Mouse (Mus musculus): ENCODE measurements around the gene Arhgap44.
A peak's percentile ranks its signal among the peaks of the same experiment; 100 is the strongest.

The Arhgap44 gene

DNA sequence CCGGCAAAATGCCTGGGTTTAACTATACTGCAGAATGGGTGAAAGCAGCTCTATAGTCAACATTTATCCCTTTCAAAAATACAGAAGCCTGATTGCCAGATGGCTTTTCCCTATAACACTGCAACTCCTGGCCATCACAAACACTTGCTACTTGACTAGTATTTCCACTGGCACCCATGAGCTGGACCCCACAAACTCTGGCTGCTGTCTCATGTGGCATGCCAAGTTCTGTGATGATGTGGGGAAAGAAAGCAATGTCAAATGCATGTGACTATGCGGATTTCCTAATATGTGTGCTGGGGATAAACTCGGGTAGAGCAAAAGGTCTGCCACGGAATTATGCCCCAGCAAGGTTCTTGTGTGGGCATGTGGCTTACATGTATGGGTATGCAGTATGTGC lies 156.7 kb downstream of the Arhgap44 start:
- no peak for DNase-seq (ENCODE audit: low read depth, low spot score)

- no peak for DNase-seq (ENCODE audit: low read depth, low spot score)
Observed at GRCm38 (mm10) chr11:65004836-65005235, 157.9 kb downstream of the Arhgap44 start.

DNA sequence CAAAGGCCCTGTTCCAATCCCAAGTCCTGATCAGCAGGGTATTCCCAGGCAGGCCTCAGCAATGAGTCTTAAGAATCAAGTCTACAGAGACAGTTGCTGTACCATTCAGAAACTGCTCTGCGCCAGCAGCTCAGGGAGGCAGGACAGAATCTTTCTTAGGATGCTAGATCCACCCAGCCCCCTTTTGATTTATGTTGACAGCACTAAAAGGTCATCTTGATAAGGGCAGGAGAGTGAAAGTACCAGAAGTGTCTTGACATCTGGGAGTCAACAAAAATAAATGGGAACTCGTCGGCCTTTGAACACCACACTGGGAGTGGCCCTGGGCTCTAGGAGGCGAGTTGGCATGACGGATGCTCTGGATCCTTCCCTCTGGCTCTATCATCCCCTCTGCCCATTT lies 159.2 kb downstream of the Arhgap44 start:
- no peak for DNase-seq (ENCODE audit: low read depth, low spot score)

- DNase-seq (ENCODE audit: low read depth, low spot score): no peak
Observed at GRCm38 (mm10) chr11:65001729-65002128, 161.0 kb downstream of the Arhgap44 start.

GRCm38 (mm10) chr11:64999685-65000084 lies 163.1 kb downstream of the Arhgap44 start:
- no peak for DNase-seq (ENCODE audit: low read depth, low spot score)

- DNase-seq (ENCODE audit: low read depth, low spot score): no peak
Observed at GRCm38 (mm10) chr11:64998439-64998838, 164.3 kb downstream of the Arhgap44 start.

GRCm38 (mm10) chr11:64988556-64988955 lies 174.2 kb downstream of the Arhgap44 start:
- DNase-seq (ENCODE audit: low read depth, low spot score): no peak

GRCm38 (mm10) chr11:64979489-64979845 lies 183.3 kb downstream of the Arhgap44 start:
- no peak for DNase-seq (ENCODE audit: low read depth, low spot score)

GRCm38 (mm10) chr11:64978720-64979488 lies 183.9 kb downstream of the Arhgap44 start, which contains the start of gene Elac2:
Gene Elac2, plus strand, starts transcription at chr11:64979038.
- peak; percentile 98 for DNase-seq (ENCODE audit: low read depth, low spot score)

DNA sequence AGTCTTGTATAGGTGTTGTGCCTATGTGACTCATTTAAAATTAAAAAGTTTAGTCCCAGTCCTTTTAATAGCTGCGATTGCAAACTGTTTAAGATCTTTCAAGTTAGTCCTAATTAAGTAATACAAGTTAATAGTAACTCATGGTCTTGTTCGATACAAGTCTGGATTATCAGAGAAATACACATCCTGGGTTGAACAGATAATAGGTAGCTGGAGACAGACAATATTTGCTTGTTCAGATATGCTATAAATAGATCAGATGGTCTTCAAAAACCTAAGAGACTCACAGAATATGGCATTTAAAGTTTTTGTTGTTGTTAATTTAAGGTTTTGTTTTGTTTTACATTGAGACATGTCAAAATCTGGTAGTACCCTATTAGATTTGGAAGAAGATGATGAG lies 190.3 kb downstream of the Arhgap44 start:
- DNase-seq (ENCODE audit: low read depth, low spot score): no peak

GRCm38 (mm10) chr11:64971471-64971988 lies 191.2 kb downstream of the Arhgap44 start:
- no peak for DNase-seq (ENCODE audit: low read depth, low spot score)

DNA sequence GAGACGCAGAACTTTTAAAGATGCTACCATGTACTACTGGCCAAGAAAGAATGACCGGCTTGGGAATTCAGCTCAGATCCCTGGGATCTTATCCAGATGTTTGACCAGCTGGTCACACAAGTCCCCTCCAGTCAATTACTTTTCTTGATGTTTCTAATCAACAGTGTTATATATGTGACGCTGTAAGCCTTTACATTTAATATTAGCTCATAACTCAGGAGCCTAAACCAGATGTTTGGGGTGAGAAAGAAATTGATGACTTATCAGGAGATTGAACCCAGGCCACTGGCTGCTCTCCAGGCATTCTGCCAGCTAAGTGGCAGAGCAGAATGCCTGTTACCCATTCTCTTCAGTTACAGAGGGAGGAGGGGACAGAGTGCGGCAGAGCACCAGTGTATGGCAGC lies 193.8 kb downstream of the Arhgap44 start:
- DNase-seq (ENCODE audit: low read depth, low spot score): no peak

DNA sequence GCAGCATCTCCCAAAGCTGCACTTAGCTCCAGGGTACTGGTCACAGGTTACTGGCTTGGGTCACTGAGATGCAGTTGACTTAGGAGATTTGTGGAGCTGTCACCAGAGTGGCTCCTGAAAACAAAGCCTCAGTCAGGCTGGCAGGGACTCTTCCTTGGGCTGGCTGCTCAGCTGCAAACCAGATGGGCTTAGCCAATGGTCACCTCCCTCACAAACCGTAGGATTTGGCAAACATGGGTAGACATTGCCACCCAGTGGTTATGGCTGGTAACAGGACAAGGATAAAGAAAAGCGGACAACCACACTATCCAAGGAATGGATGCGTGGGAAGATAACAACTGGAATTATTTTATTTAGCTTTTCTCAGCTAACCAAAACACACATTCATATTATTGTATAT lies 194.3 kb downstream of the Arhgap44 start:
- no peak for DNase-seq (ENCODE audit: low read depth, low spot score)

GRCm38 (mm10) chr11:64962629-64963028 lies 200.1 kb downstream of the Arhgap44 start:
- no peak for DNase-seq (ENCODE audit: low read depth, low spot score)

- DNase-seq (ENCODE audit: low read depth, low spot score): no peak
Observed at GRCm38 (mm10) chr11:64956962-64957729, 205.6 kb downstream of the Arhgap44 start.

Measured in CD4-positive helper T cell, adult 2 months (primary cell).